Mouse (Mus musculus): ENCODE results near the gene Eva1b.
"Not testable (repeated sequence)": the region's sequence is repeated elsewhere in the genome, so short reads cannot be mapped to it uniquely, and the experiment has no call there.

Gene Eva1b

DNA sequence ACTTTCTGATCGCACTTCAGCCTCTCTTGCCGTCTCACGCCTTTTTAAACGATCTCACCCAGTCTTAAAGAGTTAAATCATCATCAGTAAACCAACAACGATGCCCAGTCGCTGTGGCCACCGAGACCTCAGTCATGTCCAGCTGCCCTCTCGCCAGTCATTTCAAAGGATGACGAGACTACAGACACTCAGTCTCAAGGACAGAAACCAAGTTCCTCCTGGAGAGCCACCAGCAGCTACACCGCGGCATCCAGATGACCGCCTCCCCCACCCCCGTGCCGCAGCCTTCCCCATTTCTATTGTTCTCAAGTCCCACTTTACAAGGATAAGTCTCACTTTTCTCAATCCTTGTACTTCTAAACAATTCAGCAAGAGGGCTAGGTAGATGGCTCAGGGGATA, 5.3 kb downstream of the Eva1b start:
- in situ Hi-C loops (cut with MboI, MseI): loop anchor here (5.0 kb wide), 1 partner anchor 66 kb away; no protein-coding TSS in a partner anchor

DNA sequence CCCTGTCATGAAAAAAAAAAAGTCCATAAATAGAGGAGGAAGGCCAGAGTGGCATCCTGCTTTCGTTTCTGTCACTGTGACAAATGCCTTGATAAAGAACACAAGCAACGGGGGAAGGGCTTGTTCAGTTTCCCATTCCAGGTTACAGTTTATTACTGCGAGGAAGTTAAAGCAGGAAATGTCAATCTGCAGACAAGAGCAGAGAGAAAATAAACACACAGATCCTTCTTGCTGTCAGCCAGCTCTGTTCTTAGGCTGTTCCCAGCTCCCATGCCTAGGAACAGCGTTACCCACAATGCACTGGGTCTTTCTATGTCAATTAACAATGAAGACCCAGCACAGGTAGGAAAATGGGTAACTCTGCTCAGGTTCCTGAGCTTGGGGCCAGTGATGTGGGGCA, 7.6 kb downstream of the Eva1b start:
- in situ Hi-C loops (cut with MboI, MseI): no loop called here

GRCm38 (mm10) chr4:126155869-126156268, 8.3 kb downstream of the Eva1b start:
- in situ Hi-C loops (cut with MboI, MseI): no loop called here

GRCm38 (mm10) chr4:126156617-126157016, 9.1 kb downstream of the Eva1b start:
- in situ Hi-C loops (cut with MboI, MseI): no loop called here

DNA sequence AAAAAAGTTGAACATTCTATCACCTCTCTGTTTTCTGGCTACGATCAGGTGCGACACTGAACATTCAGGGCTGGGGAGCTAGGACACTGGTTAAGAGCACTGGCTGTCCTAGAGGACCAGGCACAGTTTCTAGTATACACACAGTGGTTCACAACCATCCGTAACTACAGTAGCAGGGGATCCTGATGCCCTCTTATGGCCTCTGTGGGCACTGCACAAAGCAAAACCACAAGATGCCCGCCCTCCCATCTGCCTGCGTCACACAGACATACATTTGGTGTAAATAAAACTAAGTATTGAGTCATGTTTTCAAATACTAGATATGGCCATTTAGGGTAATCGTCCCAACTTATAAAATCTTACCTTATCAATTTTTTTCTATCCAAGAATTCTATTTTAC, 10.0 kb downstream of the Eva1b start:
- in situ Hi-C loops (cut with MboI, MseI): no loop called here

DNA sequence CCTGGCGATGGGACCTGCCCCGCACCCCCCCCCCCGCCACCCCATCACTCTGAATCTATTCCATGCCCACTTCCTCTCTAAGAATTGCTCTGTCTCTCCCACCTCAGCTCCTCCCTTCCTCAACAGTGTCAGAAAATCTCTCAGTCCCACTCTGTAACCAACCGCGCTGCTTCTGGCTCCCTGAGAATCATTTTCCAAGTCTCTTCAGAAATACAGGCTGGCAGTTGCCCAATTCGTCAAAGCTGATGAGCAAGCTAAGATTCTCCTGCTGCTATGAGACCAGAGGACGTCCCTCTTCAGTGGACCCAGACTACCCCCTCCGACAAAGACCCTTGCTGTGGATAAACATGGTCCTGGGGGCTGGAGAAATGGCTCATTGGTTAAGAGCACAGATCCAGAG, 11.9 kb downstream of the Eva1b start:
- in situ Hi-C loops (cut with MboI, MseI): no loop called here

- in situ Hi-C loops (cut with MboI, MseI): no loop called here
Measured at GRCm38 (mm10) chr4:126160981-126161380, 13.4 kb downstream of the Eva1b start.

DNA sequence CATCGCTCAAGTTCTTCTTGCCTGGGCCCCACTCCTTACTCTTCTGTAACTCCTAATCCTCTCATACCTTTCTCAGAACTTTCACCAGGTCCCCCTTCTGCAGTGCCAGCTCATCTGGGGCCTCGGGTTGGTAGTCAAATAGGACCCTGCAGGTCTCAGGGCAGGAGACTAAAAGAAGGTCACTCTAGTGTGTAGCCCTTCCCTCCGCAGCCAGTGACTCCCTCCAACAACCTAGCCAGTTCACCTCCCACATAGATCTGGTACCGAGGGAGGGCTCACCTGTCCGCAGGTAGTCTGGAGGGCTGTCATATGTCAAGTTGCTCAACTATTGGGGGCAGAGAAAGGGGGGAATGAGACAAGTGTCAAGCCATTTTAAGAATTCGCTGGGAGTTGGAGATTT, 13.9 kb downstream of the Eva1b start:
- in situ Hi-C loops (cut with MboI, MseI): no loop called here

- in situ Hi-C loops (cut with MboI, MseI): no loop called here
Measured at GRCm38 (mm10) chr4:126161986-126162385, 14.4 kb downstream of the Eva1b start.

DNA sequence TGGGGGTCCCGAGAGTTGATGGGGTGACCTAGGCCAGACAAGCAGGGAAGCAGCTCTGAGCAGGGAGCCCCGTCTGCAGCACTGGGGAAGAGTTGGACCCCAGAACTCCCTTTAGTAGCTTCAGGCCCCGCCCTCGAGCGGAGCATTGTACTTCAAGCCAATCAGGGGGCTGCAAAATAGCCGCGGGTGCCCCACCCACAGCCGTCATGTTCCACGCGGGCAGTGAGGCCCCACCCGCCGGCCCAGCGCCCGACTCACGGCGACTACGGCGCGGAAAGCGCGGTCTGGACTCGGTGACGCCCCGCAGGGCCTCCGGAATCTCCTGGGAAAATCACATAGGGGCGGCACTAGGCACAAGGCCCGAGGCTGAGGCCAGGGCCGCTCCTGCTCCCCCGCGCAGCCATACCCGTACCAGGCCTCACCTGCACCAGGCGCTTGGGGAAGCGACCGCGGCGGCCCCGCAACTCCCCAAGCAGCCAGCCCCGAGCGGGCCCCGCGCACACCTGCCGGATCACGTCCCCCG, 15.1 kb downstream of the Eva1b start:
- in situ Hi-C loops (cut with MboI, MseI): no loop called here

- in situ Hi-C loops (cut with MboI, MseI): no loop called here
Measured at GRCm38 (mm10) chr4:126163067-126163659, 15.6 kb downstream of the Eva1b start, which contains the start of gene Sh3d21. Sh3d21 (minus strand) TSS chr4:126163491.

- in situ Hi-C loops (cut with MboI, MseI): no loop called here
Measured at GRCm38 (mm10) chr4:126163685-126164084, 16.1 kb downstream of the Eva1b start.

DNA sequence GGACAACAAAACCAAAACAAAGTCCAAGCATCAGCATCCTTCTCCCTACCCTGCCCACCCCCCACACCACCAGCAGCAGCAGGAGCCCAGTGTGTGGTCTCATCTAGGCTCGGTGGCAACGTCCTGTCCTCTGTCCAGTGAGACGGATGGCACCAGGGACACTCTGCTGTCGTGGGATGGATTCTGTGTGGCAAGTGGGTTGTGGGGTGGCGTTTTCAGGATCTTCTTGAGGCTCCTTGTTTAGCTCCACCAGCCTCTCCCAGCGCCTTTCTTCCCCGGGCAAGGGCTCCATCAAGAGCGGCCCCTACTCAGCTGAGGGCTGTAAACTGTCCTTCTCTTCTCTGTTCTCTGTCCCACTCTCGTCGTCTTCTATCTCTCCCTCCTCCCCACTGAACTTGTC, 17.5 kb downstream of the Eva1b start:
- in situ Hi-C loops (cut with MboI, MseI): not testable (repeated sequence)

- in situ Hi-C loops (cut with MboI, MseI): no loop called here
Measured at GRCm38 (mm10) chr4:126166084-126166483, 18.5 kb downstream of the Eva1b start.

DNA sequence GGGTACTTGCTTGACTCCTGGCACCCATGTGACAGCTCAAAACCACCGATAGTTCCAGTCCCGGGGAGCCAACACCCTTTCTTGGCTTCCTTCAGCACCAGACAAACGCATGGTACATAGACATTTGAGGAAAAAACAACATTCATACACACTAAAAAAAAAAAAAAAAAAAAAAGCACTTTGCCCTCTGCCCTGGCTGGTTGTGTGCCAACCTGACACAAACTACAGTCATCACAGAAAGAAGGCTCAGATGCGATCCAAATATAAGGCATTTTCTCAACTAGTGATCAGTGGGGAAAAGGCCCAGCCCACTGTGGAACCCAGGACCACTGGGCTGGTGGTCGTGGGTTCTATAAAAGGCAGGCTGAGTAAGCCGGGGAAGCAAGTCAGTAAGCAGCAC, 21.3 kb downstream of the Eva1b start:
- in situ Hi-C loops (cut with MboI, MseI): no loop called here

DNA sequence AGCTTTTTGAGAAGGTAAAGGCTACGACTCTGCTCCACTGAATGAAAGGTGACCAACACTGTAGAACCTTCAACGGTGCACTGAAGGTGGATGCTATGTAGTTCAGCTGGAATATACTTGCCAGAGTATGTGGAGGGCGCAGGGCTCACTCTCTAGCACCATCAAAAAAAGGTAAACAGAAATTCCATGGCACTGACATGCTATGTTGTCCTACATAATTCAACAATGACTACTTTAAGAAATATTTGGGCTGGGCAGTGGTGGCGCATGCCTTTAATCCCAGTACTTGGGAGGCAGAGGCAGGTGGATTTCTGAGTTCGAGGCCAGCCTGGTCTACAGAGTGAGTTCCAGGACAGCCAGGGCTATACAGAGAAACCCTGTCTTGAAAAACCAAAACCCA, 23.2 kb downstream of the Eva1b start:
- in situ Hi-C loops (cut with MboI, MseI): loop anchor here (10.0 kb wide), 1 partner anchor 884 kb away; no protein-coding TSS in a partner anchor

GRCm38 (mm10) chr4:126173800-126174199, 26.3 kb downstream of the Eva1b start:
- in situ Hi-C loops (cut with MboI, MseI): loop anchor here (10.0 kb wide), 1 partner anchor 881 kb away; no protein-coding TSS in a partner anchor

GRCm38 (mm10) chr4:126175980-126176379, 28.4 kb downstream of the Eva1b start:
- in situ Hi-C loops (cut with MboI, MseI): loop anchor here (10.0 kb wide), 1 partner anchor 879 kb away; no protein-coding TSS in a partner anchor

DNA sequence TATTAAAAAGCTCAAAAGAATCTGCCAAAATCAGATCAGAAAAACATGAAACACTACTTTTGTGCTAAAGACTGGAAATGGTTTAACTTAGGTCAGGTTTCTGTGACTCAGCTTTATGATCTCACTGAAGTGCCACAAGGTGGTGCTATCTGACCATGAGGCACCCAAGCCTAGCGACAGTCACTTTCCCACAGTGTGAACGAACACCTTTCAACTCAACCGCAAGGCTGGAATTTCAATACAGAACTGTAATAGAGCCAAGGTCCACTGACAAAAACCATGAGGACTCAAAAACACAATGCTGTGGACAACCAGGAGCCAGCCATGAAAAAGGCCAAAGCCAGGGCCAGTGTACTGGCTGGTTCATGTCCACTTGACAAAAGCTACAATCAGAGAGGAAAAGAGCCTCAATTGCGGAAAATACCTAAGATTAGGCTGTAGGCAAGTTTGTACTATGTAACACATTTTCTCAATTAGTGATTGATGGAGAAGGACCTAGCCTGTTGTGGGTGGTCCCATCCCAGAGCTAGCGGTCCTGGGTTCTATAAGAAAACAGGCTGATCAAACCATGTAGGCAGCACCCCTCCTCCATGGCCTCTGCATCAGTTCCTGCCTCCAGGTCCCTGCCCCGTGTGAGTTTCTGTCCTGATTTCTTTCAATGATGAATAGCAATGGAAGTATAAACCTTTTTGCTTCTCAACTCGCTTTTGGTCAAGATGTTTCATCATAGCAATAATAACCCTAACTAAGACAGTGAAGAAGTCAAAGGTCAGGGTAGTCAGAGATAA, 33.8 kb downstream of the Eva1b start:
- in situ Hi-C loops (cut with MboI, MseI): no loop called here

DNA sequence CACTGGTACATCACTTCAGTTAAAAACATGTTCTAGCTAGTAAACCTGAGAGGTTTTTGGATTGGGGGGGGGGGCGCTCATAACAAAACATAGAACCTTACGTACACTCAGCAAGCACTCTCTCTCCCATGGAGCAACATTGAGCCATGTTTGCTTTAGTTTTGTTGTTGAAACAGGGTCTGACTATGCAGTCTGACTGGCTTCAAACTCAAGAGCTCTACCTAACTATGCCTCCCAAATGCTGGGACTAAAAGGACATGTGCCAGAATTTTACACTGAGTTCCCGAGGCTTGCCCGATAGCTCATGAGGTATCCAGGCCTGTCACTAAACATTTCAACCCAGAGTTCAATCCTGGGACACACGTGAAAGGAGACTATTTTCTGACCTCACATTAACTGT, 35.5 kb downstream of the Eva1b start:
- in situ Hi-C loops (cut with MboI, MseI): no loop called here

DNA sequence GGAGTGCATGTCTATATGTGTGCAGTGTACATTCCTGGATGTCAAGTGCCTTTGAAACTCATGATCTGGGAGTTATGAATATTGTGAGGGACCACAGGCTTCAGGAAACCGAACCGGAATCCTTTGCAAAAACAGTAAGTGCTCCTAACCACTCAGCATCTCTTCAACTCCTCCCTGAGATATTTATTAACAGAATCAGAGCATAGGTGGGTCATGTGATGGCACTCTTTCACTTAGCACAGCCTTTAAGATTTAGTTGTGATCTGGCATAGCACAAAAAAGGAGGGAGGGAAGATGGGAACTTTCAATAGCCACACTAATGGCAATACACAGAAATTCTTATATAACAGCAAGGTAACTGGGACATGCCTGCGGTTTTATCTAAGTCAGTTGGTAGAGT, 39.6 kb downstream of the Eva1b start:
- in situ Hi-C loops (cut with MboI, MseI): loop anchor here (5.0 kb wide), 1 partner anchor 80 kb away; no protein-coding TSS in a partner anchor

- in situ Hi-C loops (cut with MboI, MseI): no loop called here
Measured at GRCm38 (mm10) chr4:126190636-126191035, 43.1 kb downstream of the Eva1b start.

DNA sequence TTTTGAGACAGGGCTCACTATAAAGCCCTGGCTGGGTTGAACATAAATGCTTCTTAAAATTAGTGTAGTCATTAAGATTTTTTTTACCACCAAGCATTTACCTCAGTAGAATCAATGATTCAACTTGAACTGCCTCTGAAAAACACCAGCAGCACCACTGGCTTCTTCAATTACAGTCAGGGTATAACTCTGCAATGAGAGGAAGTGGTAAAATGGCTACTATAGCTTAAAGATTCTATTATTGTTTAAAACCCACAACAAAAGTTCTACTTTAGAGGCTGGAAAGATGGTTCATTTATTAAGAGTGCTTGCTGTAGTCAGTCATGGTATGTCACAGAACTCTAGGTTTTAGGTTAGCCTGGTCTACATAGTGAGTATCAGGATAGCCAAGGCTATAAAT, 46.7 kb downstream of the Eva1b start:
- in situ Hi-C loops (cut with MboI, MseI): no loop called here

All from T-helper 1 cell (primary cell).